Mouse (Mus musculus): ENCODE measurements at regions not wholly inside any gene's neighbourhood (a gene's known extent, or its start where the extent isn't known, plus 50 kb on each side); places are given as distances from the start of the nearest gene placed in this dataset.

DNA sequence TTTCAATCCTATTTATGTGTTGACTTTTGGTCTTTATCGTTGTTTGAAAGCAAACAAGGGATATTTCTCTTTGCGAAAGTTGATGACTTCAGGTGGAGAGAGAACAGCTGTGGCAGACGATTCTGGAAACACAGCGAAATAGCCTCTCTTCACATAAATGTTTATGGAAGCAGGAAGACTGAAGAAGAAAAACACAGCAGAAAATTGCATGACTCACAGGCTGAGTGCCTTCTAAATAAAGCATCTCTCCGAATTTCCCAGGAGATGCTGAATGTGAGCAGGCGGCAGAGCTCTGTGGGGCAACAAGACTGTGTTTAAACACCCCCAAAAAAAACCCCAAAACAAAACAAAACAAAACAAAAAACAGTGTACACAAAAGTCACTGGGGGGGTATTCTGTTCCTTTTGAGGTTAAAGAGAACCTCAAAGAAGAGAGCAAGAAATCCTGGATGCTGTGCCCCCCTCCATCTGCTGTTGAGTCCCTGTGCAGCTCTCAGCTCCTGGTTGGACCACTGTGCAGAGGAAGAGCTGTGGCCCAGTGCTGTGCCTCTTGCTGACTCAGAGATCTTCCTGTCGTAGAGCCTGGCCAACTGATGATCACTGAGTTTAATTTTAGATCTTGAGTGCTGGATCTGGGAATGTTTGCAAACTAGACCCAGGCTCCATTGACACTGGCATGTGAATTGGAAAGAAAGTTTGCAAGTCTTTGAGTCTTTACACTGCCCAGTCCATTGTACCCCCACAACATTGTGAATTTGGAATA lies 126.6 kb upstream of the Runx1 start:
- TF ChIP-seq POLR2A (IDR thresholded peaks at IDR 0.05; ENCODE audit: control insufficient read depth, low read depth, low read length) (no peak), CTCF (IDR thresholded peaks at IDR 0.05; ENCODE audit: control insufficient read depth, insufficient read depth, insufficient replicate concordance, low read depth, low read length) (no peak)
